Mouse (Mus musculus) heart, postnatal 0 days (tissue): ENCODE data around the gene Adora1.

Source experiments
- CTCF ChIP-seq: IDR thresholded peaks from 2 replicates; pipeline ENCODE4 v1.5.1; 2016; ENCODE audit warnings: antibody characterized with exemption, control low read depth, low read depth
- EP300 ChIP-seq: IDR thresholded peaks from 2 replicates; pipeline ENCODE4 v1.6.1; 2016; ENCODE audit warnings: antibody characterized with exemption, low read depth

DNA sequence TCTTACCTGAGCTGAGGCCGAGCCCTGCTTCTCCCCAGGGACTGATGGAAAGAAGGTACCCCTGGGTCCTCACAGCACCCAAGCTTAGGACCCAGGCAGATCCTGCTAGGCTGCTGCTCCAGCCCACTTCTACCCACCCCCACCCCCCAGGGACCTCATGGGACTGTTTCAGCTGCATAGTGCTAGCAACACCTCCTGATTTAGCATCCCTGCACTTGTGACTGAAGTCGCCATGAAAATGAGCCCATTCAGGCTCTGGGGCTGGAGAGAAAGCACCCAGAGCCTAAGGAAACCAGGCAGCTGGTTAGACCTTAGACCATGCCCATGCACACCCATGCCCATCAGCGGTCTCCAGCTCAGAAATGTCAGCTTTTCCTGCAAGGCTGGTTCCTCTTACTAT, 17.3 kb downstream of the Adora1 start:
- TF ChIP-seq CTCF (no peak), EP300 (no peak)
